Comparison of ENCODE assay signal across 28 mouse cellular contexts in genomic region chr12:17057110-17057509, GRCm38 (mm10). TPM values are rescaled to one million over a fixed set of nuclear protein-coding genes. Genes with fewer than 3 reads are reported as not detected.
"Had no signal": no experiment of that assay in that cellular context is flagged by ENCODE, and none has a peak within 500 bp of the region (broad histone marks: within the 10 kb centered on the region; RNA-seq: fewer than 3 reads in every experiment).

No protein-coding gene starts in this region.

- H3K36me3 ChIP-seq: heart, embryonic 13.5 days; heart, embryonic 15.5 days; hindbrain, embryonic 13.5 days; hindbrain, embryonic 15.5 days; kidney, embryonic 15.5 days; limb, embryonic 13.5 days; limb, embryonic 15.5 days; liver, embryonic 12.5 days had no signal

- H3K9ac ChIP-seq: heart, embryonic 13.5 days; heart, embryonic 15.5 days; hindbrain, embryonic 13.5 days; hindbrain, embryonic 15.5 days; kidney, embryonic 15.5 days; limb, embryonic 13.5 days; limb, embryonic 15.5 days; liver, embryonic 12.5 days had no signal

- H3K27me3 ChIP-seq: heart, embryonic 13.5 days; heart, embryonic 15.5 days; hindbrain, embryonic 15.5 days; limb, embryonic 13.5 days; limb, embryonic 15.5 days had no signal

- H3K27ac ChIP-seq: gastrocnemius, adult 2 months; heart, adult 2 months; heart, embryonic 13.5 days; heart, embryonic 15.5 days; hindbrain, embryonic 13.5 days; hindbrain, embryonic 15.5 days; hindbrain, postnatal 0 days; kidney, embryonic 15.5 days; kidney, postnatal 0 days; limb, embryonic 13.5 days; limb, embryonic 15.5 days; liver, embryonic 12.5 days had no signal

- ATAC-seq: hindbrain, postnatal 0 days; intestine, embryonic 16.5 days; liver, embryonic 12.5 days had no signal

- H3K4me3 ChIP-seq: gastrocnemius, adult 2 months; heart, adult 2 months; heart, embryonic 13.5 days; heart, embryonic 15.5 days; hindbrain, embryonic 13.5 days; hindbrain, embryonic 15.5 days; kidney, embryonic 15.5 days; limb, embryonic 13.5 days; limb, embryonic 15.5 days; liver, embryonic 12.5 days had no signal

- H3K4me1 ChIP-seq: heart, embryonic 13.5 days; heart, embryonic 15.5 days; kidney, embryonic 15.5 days; liver, embryonic 12.5 days had no signal

- H3K9me3 ChIP-seq: heart, embryonic 13.5 days; heart, embryonic 15.5 days; hindbrain, embryonic 13.5 days; hindbrain, embryonic 15.5 days; kidney, embryonic 15.5 days; limb, embryonic 13.5 days; limb, embryonic 15.5 days; liver, embryonic 12.5 days had no signal

- DNase-seq: gastrocnemius, adult 2 months; gastrocnemius, postnatal 14 days; gastrocnemius, postnatal 36 days; heart, adult 11 months; heart, adult 2 months; heart, postnatal 14 days; heart, postnatal 36 days; kidney, adult 11 months; kidney, adult 2 months; kidney, adult 9 months; kidney, postnatal 14 days; kidney, postnatal 36 days; layer of hippocampus, adult 9-11 months; layer of hippocampus, postnatal 36 days; left cerebral cortex, postnatal 4 days had no signal

- H3K4me2 ChIP-seq: heart, embryonic 11.5 days; heart, embryonic 13.5 days; heart, embryonic 15.5 days; hindbrain, embryonic 13.5 days; hindbrain, embryonic 15.5 days; kidney, embryonic 15.5 days; limb, embryonic 13.5 days; limb, embryonic 15.5 days; liver, embryonic 12.5 days had no signal

RNA-seq across cellular contexts. Expression of gene 2410004P03Rik, which starts 45.6 kb away (rescaled TPM):
- polyA plus RNA-seq: heart, embryonic 13.5 days; liver, adult 2 months; liver, embryonic 12.5 days had no signal
